Mouse (Mus musculus): ENCODE data around the gene Zfp978.

Zfp978 gene

DNA sequence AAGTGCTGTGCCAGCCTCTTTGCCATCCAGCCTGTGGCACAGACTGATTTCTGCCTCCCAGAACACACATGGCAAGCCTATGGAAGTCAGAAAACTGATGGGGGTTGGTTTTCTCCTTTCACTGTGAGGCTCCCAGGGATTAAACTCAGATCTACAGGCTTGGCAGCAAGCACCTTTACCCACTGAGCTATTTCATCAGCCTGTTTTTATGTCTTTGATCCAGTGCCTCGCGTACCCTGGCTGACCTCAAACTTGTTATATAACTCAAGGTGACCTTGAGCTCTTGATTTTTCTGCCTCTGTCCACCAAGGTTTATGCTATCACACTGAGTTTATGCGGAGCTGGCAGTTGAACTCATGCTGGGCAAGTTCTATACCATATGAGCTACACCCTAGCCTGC lies 71.9 kb downstream of the Zfp978 start:
- in situ Hi-C loops (cut with MboI, MseI): loop anchor here (25.0 kb wide), 1 partner anchor 554 kb away; the partner anchor contains the start of gene Nppb

DNA sequence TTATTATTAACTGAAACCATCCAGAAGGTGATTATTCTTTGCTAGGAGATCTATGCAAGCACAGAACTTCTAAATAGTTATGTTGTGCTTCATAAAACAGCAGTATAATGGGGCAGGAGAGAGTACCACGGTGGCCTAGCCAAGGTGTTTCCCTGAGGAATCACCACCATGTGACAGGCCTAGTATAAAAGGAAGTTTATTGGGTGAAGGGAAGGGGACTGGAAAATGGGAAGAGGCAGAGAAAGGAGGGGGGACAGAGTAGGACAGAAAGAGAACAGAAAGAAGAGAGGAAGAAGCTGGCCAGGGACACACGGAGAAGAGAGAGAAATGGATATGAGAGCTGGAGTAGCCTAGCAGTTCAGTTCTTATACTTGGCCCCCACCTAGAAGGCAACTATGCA lies 72.8 kb downstream of the Zfp978 start:
- in situ Hi-C loops (cut with MboI, MseI): loop anchor here (25.0 kb wide), 1 partner anchor 553 kb away; the partner anchor contains the start of gene Nppb
